Mouse (Mus musculus): ENCODE data around the gene Sbf2. TPM values are rescaled to one million over a fixed set of nuclear protein-coding genes. Genes with fewer than 3 reads are reported as not detected.
A peak's percentile ranks its signal among the peaks of the same experiment; 100 is the strongest.

The Sbf2 gene
- polyA plus RNA-seq, 1 experiment from 2014 or later: 38.5 TPM

- 0 out of 2 replicates have a peak, but pooled peaks cover 9% of the 10 kb centered on the region for H3K36me3 ChIP-seq
- no peak overlapping the region for H3K4me2 ChIP-seq
- H3K27ac ChIP-seq: peak overlapping the region; percentile 41; the same call in 1 of the 2 replicates
- H3K9ac ChIP-seq: no peak overlapping the region
- no peak overlapping the region for H3K4me3 ChIP-seq (replicated peaks)
- ATAC-seq (replicated peaks; ENCODE audit: low FRiP score): no peak
- no peaks in the 10 kb centered on the region for H3K9me3 ChIP-seq (replicated peaks)
- no peaks in the 10 kb centered on the region for H3K27me3 ChIP-seq
- 86% methylated on average over 4 of the region's 4 CpGs for WGBS
- H3K4me1 ChIP-seq: peaks cover 17% of the 10 kb centered on the region
These were observed 326.5 kb downstream of the Sbf2 start for GRCm38 (mm10) chr7:110288191-110288604.

- Histone ChIP-seq H3K4me1 (peaks cover 17% of the 10 kb centered on the region), H3K9ac (no peak overlapping the region), H3K4me3 (replicated peaks) (no peak overlapping the region), H3K36me3 (peaks cover 12% of the 10 kb centered on the region; the same call in 1 of the 2 replicates), H3K27ac (peak overlapping the region; percentile 41; the same call in 1 of the 2 replicates), H3K4me2 (no peak overlapping the region), H3K27me3 (no peaks in the 10 kb centered on the region), H3K9me3 (replicated peaks) (no peaks in the 10 kb centered on the region)
- ATAC-seq (replicated peaks; ENCODE audit: low FRiP score): peak; percentile 55
- 61% methylated on average over 8 of the region's 8 CpGs for WGBS
These were observed 327.1 kb downstream of the Sbf2 start for GRCm38 (mm10) chr7:110287476-110288071.

GRCm38 (mm10) chr7:110286838-110287475 lies 327.8 kb downstream of the Sbf2 start:
- H3K4me1 ChIP-seq: peaks cover 17% of the 10 kb centered on the region
- peak overlapping the region; percentile 22; the same call in 1 of the 2 replicates for H3K4me2 ChIP-seq
- ATAC-seq (replicated peaks; ENCODE audit: low FRiP score): peak; percentile 86
- no peak overlapping the region for H3K9ac ChIP-seq
- H3K9me3 ChIP-seq (replicated peaks): no peaks in the 10 kb centered on the region
- 0 out of 2 replicates have a peak overlapping the region, but pooled peaks have one; percentile 41 for H3K27ac ChIP-seq
- WGBS: 7% methylated on average over 12 of the region's 12 CpGs
- no peaks in the 10 kb centered on the region for H3K27me3 ChIP-seq
- H3K4me3 ChIP-seq (replicated peaks): no peak overlapping the region
- H3K36me3 ChIP-seq: peaks cover 14% of the 10 kb centered on the region

GRCm38 (mm10) chr7:110286198-110286732 lies 328.5 kb downstream of the Sbf2 start:
- H3K27me3 ChIP-seq: no peaks in the 10 kb centered on the region
- no peak overlapping the region for H3K27ac ChIP-seq
- H3K9me3 ChIP-seq (replicated peaks): no peaks in the 10 kb centered on the region
- peaks cover 21% of the 10 kb centered on the region for H3K36me3 ChIP-seq
- no peak overlapping the region for H3K4me3 ChIP-seq (replicated peaks)
- ATAC-seq (replicated peaks; ENCODE audit: low FRiP score): no peak
- H3K4me2 ChIP-seq: no peak overlapping the region
- 80% methylated on average over 8 of the region's 8 CpGs for WGBS
- H3K9ac ChIP-seq: no peak overlapping the region
- peaks cover 17% of the 10 kb centered on the region for H3K4me1 ChIP-seq

GRCm38 (mm10) chr7:110285849-110286151 lies 328.9 kb downstream of the Sbf2 start:
- Histone ChIP-seq H3K27me3 (no peaks in the 10 kb centered on the region), H3K9me3 (replicated peaks) (no peaks in the 10 kb centered on the region), H3K4me2 (no peak overlapping the region), H3K36me3 (peaks cover 26% of the 10 kb centered on the region), H3K4me1 (peaks cover 17% of the 10 kb centered on the region), H3K9ac (no peak overlapping the region), H3K4me3 (replicated peaks) (no peak overlapping the region), H3K27ac (no peak overlapping the region)
- WGBS: 79% methylated on average over 3 of the region's 3 CpGs
- ATAC-seq (replicated peaks; ENCODE audit: low FRiP score): no peak

GRCm38 (mm10) chr7:110285076-110285848 lies 329.5 kb downstream of the Sbf2 start:
- Histone ChIP-seq H3K27ac (no peak overlapping the region), H3K9ac (no peak overlapping the region), H3K4me2 (no peak overlapping the region), H3K4me3 (replicated peaks) (no peak overlapping the region), H3K9me3 (replicated peaks) (no peaks in the 10 kb centered on the region), H3K27me3 (no peaks in the 10 kb centered on the region), H3K4me1 (peaks cover 17% of the 10 kb centered on the region), H3K36me3 (peaks cover 30% of the 10 kb centered on the region)
- whole genome bisulfite sequencing: 92% methylated on average over 12 of the region's 12 CpGs
- no peak for ATAC-seq (replicated peaks; ENCODE audit: low FRiP score)

- H3K36me3 ChIP-seq: peaks cover 46% of the 10 kb centered on the region
- no peaks in the 10 kb centered on the region for H3K9me3 ChIP-seq (replicated peaks)
- H3K27ac ChIP-seq: no peak overlapping the region
- H3K4me2 ChIP-seq: no peak overlapping the region
- 84% methylated on average over 6 of the region's 6 CpGs for WGBS
- H3K9ac ChIP-seq: no peak overlapping the region
- H3K4me3 ChIP-seq (replicated peaks): no peak overlapping the region
- H3K4me1 ChIP-seq: peaks cover 17% of the 10 kb centered on the region
- no peaks in the 10 kb centered on the region for H3K27me3 ChIP-seq
- no peak for ATAC-seq (replicated peaks; ENCODE audit: low FRiP score)
These were observed 331.0 kb downstream of the Sbf2 start for GRCm38 (mm10) chr7:110283484-110284275.

- ATAC-seq (replicated peaks; ENCODE audit: low FRiP score): no peak
- Histone ChIP-seq H3K4me2 (no peak overlapping the region), H3K9me3 (replicated peaks) (no peaks in the 10 kb centered on the region), H3K9ac (no peak overlapping the region), H3K36me3 (peaks cover 50% of the 10 kb centered on the region), H3K27ac (no peak overlapping the region), H3K4me1 (peaks cover 9% of the 10 kb centered on the region), H3K27me3 (no peaks in the 10 kb centered on the region), H3K4me3 (replicated peaks) (no peak overlapping the region)
- WGBS: 86% methylated on average over 11 of the region's 11 CpGs
These were observed 331.9 kb downstream of the Sbf2 start for GRCm38 (mm10) chr7:110282797-110283196.

- Histone ChIP-seq H3K4me2 (no peak overlapping the region), H3K9ac (no peak overlapping the region), H3K36me3 (peaks cover 54% of the 10 kb centered on the region), H3K27me3 (no peaks in the 10 kb centered on the region), H3K27ac (no peak overlapping the region), H3K4me1 (no peaks in the 10 kb centered on the region), H3K4me3 (replicated peaks) (no peak overlapping the region), H3K9me3 (replicated peaks) (no peaks in the 10 kb centered on the region)
- WGBS: 93% methylated on average over 11 of the region's 11 CpGs
- no peak for ATAC-seq (replicated peaks; ENCODE audit: low FRiP score)
These were observed 333.1 kb downstream of the Sbf2 start for GRCm38 (mm10) chr7:110281435-110282256.

- ATAC-seq (replicated peaks; ENCODE audit: low FRiP score): no peak
- H3K4me3 ChIP-seq (replicated peaks): no peak overlapping the region
- no peak overlapping the region for H3K27ac ChIP-seq
- no peaks in the 10 kb centered on the region for H3K9me3 ChIP-seq (replicated peaks)
- no peak overlapping the region for H3K9ac ChIP-seq
- H3K27me3 ChIP-seq: no peaks in the 10 kb centered on the region
- no peaks in the 10 kb centered on the region for H3K4me1 ChIP-seq
- peaks cover 75% of the 10 kb centered on the region for H3K36me3 ChIP-seq
- H3K4me2 ChIP-seq: no peak overlapping the region
- WGBS: 91% methylated on average over 4 of the region's 4 CpGs
These were observed 335.5 kb downstream of the Sbf2 start for GRCm38 (mm10) chr7:110279183-110279582.

- Histone ChIP-seq H3K9me3 (replicated peaks) (no peaks in the 10 kb centered on the region), H3K4me3 (replicated peaks) (no peak overlapping the region), H3K9ac (no peak overlapping the region), H3K4me1 (peaks cover under 1% of the 10 kb centered on the region), H3K27me3 (no peaks in the 10 kb centered on the region), H3K27ac (no peak overlapping the region), H3K36me3 (peaks cover 78% of the 10 kb centered on the region), H3K4me2 (no peak overlapping the region)
- 77% methylated on average over 5 of the region's 5 CpGs for WGBS
- no peak for ATAC-seq (replicated peaks; ENCODE audit: low FRiP score)
These were observed 336.9 kb downstream of the Sbf2 start for GRCm38 (mm10) chr7:110277734-110278245.

All from kidney, embryonic 15.5 days (tissue).